Mouse (Mus musculus): ENCODE measurements at regions not wholly inside any gene's neighbourhood (a gene's known extent, or its start where the extent isn't known, plus 50 kb on each side); places are given as distances from the start of the nearest gene placed in this dataset.
"Not testable (repeated sequence)": the region's sequence is repeated elsewhere in the genome, so short reads cannot be mapped to it uniquely, and the experiment has no call there.

DNA sequence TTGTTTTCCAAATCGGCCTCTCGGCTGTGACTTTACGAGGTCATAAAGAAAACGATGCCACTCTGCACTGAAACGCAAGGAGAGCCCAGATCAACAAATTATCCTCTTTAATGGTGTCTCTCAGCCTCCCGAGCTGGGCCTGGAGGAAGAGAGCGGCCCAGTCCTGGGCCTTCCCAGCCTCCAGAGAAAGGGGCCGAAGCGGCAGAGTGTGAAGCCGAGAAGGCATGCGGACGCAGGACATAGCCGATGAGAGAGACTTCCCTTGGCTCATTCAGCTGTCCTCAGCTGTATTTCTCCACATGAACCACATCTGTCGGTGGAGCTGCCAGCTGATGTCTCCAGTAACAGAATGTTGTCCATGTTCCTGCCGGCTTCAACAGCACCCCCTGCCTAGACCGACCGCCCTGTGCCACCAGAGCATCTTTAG is 350.5 kb upstream of the Zfp703 start:
- whole genome bisulfite sequencing (ENCODE audit: insufficient replicate concordance): 60% methylated on average over 17 of the region's 17 CpGs
- TF ChIP-seq EP300 (IDR thresholded peaks at IDR 0.05; ENCODE audit: low read depth): no peak
- no peak for TF ChIP-seq CTCF (IDR thresholded peaks at IDR 0.05; ENCODE audit: low read depth)
- Histone ChIP-seq H3K9ac (replicated peaks) (no peak overlapping the region), H3K4me2 (ENCODE audit: low read depth, low read length) (no peak overlapping the region), H3K9me3 (ENCODE audit: low read length) (no peaks in the 10 kb centered on the region), H3K4me1 (ENCODE audit: insufficient read depth) (no peaks in the 10 kb centered on the region), H3K4me3 (ENCODE audit: low read depth, low read length) (no peak overlapping the region), H3K36me3 (replicated peaks; ENCODE audit: insufficient read depth, low read length) (no peaks in the 10 kb centered on the region), H3K27me3 (ENCODE audit: insufficient read depth, low read length) (no peaks in the 10 kb centered on the region), H3K27ac (ENCODE audit: low read depth) (no peak overlapping the region)
- ATAC-seq: no peak
- DNase-seq: no peak

DNA sequence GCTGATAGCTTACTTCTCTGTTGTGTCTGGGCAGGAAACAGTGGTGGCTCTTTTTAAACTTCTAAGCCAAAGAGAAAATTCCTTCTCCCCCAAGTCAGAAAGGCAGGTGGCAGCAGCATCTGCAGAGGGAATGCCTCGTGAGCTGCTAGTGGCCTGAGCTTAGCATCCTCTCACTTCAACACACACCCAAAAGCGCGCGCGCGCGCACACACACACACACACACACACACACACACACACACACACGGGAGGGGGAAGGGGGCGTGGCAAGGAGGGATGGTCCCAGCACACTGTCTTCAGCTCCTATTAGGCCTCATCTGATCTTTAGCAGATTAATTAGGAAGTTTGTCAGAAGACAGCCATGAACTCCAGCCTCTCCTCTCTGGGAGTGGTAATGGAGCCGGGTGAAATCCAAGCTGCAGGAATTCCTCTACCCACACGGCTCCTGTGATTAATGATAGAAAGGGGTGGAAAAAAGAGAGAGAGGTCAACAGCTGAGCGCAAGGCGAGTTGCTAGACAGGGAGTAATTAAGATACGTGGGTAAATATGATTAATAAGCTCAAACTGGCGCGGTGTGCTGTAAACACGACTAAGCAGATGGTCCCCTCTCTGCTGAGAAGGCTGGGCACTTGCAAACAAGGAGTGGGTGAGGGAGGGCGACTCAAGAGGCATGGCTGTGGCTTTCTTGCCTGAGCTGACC is 349.8 kb upstream of the Zfp703 start:
- no peaks in the 10 kb centered on the region for H3K27me3 ChIP-seq (ENCODE audit: insufficient read depth, low read length)
- 68% methylated on average over 18 of the region's 18 CpGs for WGBS (ENCODE audit: insufficient replicate concordance)
- TF ChIP-seq CTCF (IDR thresholded peaks at IDR 0.05; ENCODE audit: low read depth) (no peak), EP300 (IDR thresholded peaks at IDR 0.05; ENCODE audit: low read depth) (no peak)
- H3K27ac ChIP-seq (ENCODE audit: low read depth): no peak overlapping the region
- H3K4me3 ChIP-seq (ENCODE audit: low read depth, low read length): no peak overlapping the region
- H3K4me1 ChIP-seq (ENCODE audit: insufficient read depth): no peaks in the 10 kb centered on the region
- no peaks in the 10 kb centered on the region for H3K9me3 ChIP-seq (ENCODE audit: low read length)
- H3K36me3 ChIP-seq (replicated peaks; ENCODE audit: insufficient read depth, low read length): no peaks in the 10 kb centered on the region
- DNase-seq (no peak), ATAC-seq (no peak)
- no peak overlapping the region for H3K9ac ChIP-seq (replicated peaks)
- H3K4me2 ChIP-seq (ENCODE audit: low read depth, low read length): no peak overlapping the region

DNA sequence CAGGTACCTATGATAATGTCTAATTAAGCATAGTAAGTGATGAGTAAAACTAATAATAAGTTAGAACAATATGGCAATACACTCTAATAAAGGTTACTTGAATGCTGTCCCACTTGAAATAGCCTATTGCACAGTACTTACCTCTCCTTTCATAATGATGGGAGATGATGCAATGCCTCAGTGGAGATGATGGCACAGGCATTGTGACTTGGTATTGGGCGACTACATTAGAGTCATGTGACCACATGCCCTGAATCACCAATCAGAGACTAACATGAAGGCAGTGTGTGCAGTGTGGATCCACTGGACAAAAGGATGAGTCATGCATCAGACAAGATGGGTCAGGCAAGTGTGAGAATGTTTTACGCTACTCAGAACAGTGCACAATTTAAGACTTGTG is 346.6 kb upstream of the Zfp703 start:
- no peaks in the 10 kb centered on the region for H3K27me3 ChIP-seq (ENCODE audit: insufficient read depth, low read length)
- TF ChIP-seq EP300 (IDR thresholded peaks at IDR 0.05; ENCODE audit: low read depth) (no peak), CTCF (IDR thresholded peaks at IDR 0.05; ENCODE audit: low read depth) (no peak)
- 81% methylated on average over 2 of the region's 2 CpGs for WGBS (ENCODE audit: insufficient replicate concordance)

DNA sequence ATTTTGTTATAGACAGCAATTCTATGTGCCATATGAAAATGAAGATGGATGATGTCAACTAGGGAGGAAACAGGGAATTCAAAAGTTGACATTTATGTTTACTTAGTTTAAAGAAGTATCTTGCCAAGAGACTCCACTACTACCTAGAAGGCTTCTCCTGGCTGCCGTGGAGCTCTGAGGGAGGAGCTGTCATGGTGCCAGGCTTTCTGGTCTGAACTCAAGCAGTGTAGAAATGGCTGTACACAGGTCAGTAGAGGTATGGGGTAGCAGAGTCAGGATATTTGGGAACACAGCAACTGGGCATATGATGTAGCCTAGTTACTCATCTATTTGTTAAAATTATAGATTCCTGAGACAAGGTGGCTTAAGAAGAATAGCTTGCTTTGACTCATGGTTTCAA is 341.4 kb upstream of the Zfp703 start:
- Histone ChIP-seq H3K9me3 (ENCODE audit: low read length) (no peaks in the 10 kb centered on the region), H3K4me2 (ENCODE audit: low read depth, low read length) (no peak overlapping the region), H3K27ac (ENCODE audit: low read depth) (no peak overlapping the region), H3K27me3 (ENCODE audit: insufficient read depth, low read length) (no peaks in the 10 kb centered on the region), H3K4me1 (ENCODE audit: insufficient read depth) (no peaks in the 10 kb centered on the region), H3K36me3 (replicated peaks; ENCODE audit: insufficient read depth, low read length) (no peaks in the 10 kb centered on the region), H3K9ac (replicated peaks) (no peak overlapping the region), H3K4me3 (ENCODE audit: low read depth, low read length) (no peak overlapping the region)
- TF ChIP-seq CTCF (IDR thresholded peaks at IDR 0.05; ENCODE audit: low read depth): no peak
- TF ChIP-seq EP300 (IDR thresholded peaks at IDR 0.05; ENCODE audit: low read depth): no peak
- WGBS (ENCODE audit: insufficient replicate concordance): 69% methylated on average over 1 of the region's 1 CpGs
- ATAC-seq: no peak
- no peak for DNase-seq

More for the DNA sequence above, 346.6 kb upstream of the Zfp703 start:
- no peaks in the 10 kb centered on the region for H3K9me3 ChIP-seq (ENCODE audit: low read length)
- no peak overlapping the region for H3K4me2 ChIP-seq (ENCODE audit: low read depth, low read length)
- no peak overlapping the region for H3K27ac ChIP-seq (ENCODE audit: low read depth)
- no peak overlapping the region for H3K9ac ChIP-seq (replicated peaks)
- DNase-seq (no peak), ATAC-seq (no peak)
- H3K4me1 ChIP-seq (ENCODE audit: insufficient read depth): no peaks in the 10 kb centered on the region
- no peak overlapping the region for H3K4me3 ChIP-seq (ENCODE audit: low read depth, low read length)
- H3K36me3 ChIP-seq (replicated peaks; ENCODE audit: insufficient read depth, low read length): no peaks in the 10 kb centered on the region

DNA sequence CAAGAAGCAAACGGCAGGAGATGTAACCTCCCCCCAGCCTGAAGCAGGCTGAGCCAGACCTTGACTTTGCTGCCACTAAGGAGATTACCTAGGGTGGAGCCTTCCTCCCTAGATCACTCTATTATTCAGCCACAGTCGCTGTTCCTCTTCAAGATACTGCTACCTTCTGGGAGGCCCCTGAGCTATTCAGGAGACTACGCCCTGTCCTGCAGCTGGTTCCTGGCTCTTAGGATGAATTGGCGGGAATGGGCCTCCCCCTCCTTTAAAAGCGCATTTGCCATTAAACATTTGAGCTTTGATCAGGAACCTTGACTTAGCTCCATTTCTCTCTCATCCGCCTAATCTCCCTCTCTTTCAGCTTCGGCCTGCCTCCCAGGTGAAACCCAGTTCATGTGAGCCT is 331.8 kb upstream of the Zfp703 start:
- not testable (repeated sequence) for H3K4me1 ChIP-seq (ENCODE audit: insufficient read depth); ATAC-seq; H3K27me3 ChIP-seq (ENCODE audit: insufficient read depth, low read length); H3K27ac ChIP-seq (ENCODE audit: low read depth); DNase-seq; H3K4me2 ChIP-seq (ENCODE audit: low read depth, low read length); H3K9me3 ChIP-seq (ENCODE audit: low read length); H3K4me3 ChIP-seq (ENCODE audit: low read depth, low read length); H3K9ac ChIP-seq (replicated peaks); H3K36me3 ChIP-seq (replicated peaks; ENCODE audit: insufficient read depth, low read length)
- WGBS (ENCODE audit: insufficient replicate concordance): 73% methylated on average over 7 of the region's 7 CpGs

DNA sequence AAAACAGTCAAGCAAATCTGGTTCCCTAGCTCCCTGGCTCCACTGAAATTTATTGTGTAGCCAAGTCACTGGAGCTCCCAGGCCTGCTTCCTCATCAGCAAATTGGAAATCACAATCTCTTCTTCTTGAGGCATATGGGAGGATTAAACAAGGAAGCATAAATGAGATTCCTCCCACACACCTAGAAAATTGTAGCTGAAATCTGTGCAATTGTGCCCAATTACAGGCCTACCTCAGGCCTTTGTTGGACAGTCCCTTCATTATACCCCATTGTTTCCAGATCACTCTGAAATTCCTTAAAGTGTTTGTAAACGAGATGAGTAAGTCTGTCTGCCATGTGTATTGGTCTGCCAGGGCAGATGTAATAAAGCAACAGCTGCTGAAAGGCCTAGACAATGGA is 326.8 kb upstream of the Zfp703 start:
- no peaks in the 10 kb centered on the region for H3K36me3 ChIP-seq (replicated peaks; ENCODE audit: insufficient read depth, low read length)
- 37% methylated on average over 1 of the region's 1 CpGs for WGBS (ENCODE audit: insufficient replicate concordance)
- no peak overlapping the region for H3K4me3 ChIP-seq (ENCODE audit: low read depth, low read length)
- H3K9me3 ChIP-seq (ENCODE audit: low read length): no peaks in the 10 kb centered on the region
- no peaks in the 10 kb centered on the region for H3K27me3 ChIP-seq (ENCODE audit: insufficient read depth, low read length)
- no peak for TF ChIP-seq EP300 (IDR thresholded peaks at IDR 0.05; ENCODE audit: low read depth)
- no peak for TF ChIP-seq CTCF (IDR thresholded peaks at IDR 0.05; ENCODE audit: low read depth)
- ATAC-seq: no peak
- H3K27ac ChIP-seq (ENCODE audit: low read depth): no peak overlapping the region
- DNase-seq: no peak
- no peak overlapping the region for H3K4me2 ChIP-seq (ENCODE audit: low read depth, low read length)
- no peaks in the 10 kb centered on the region for H3K4me1 ChIP-seq (ENCODE audit: insufficient read depth)
- no peak overlapping the region for H3K9ac ChIP-seq (replicated peaks)

DNA sequence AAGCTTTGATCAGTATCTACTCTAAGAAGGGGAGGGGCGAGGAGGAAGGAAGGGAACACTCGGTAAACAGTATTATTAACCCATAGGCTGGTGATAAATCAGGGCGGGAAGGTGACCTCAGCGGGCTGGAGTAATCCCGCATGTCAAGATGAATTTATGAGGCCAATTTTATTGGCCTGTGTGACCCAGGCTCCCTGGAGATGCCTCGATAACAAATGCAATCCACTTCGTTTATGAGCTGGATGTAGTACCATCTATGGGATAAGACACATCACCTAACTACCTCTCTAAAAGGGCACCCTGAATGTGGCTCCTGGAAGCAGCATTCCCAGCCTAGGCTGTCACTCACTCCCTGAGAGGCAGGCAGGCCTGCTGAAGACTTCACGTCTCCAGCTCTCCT is 321.2 kb upstream of the Zfp703 start:
- Histone ChIP-seq H3K4me3 (ENCODE audit: low read depth, low read length) (no peak overlapping the region), H3K27me3 (ENCODE audit: insufficient read depth, low read length) (no peaks in the 10 kb centered on the region), H3K27ac (ENCODE audit: low read depth) (no peak overlapping the region), H3K9ac (replicated peaks) (no peak overlapping the region), H3K9me3 (ENCODE audit: low read length) (no peaks in the 10 kb centered on the region), H3K36me3 (replicated peaks; ENCODE audit: insufficient read depth, low read length) (no peaks in the 10 kb centered on the region), H3K4me2 (ENCODE audit: low read depth, low read length) (no peak overlapping the region), H3K4me1 (ENCODE audit: insufficient read depth) (no peaks in the 10 kb centered on the region)
- WGBS (ENCODE audit: insufficient replicate concordance): 33% methylated on average over 8 of the region's 8 CpGs
- TF ChIP-seq EP300 (IDR thresholded peaks at IDR 0.05; ENCODE audit: low read depth) (no peak), CTCF (IDR thresholded peaks at IDR 0.05; ENCODE audit: low read depth) (no peak)
- DNase-seq: no peak
- ATAC-seq: no peak
